1 mouse cellular context compared by ENCODE assay signal in genomic region chr3:116200060-116200459, GRCm38 (mm10).
TF ChIP-seq lines count a peak whose summit lies in the region.

No protein-coding gene starts in this region.

TF ChIP-seq in CH12.LX, 34 proteins besides CTCF, POLR2A, EP300 and RAD21 (continued from another document):
- 0 out of 2 replicates have a peak, but pooled peaks have one; percentile 34 for TF ChIP-seq MAZ (IDR thresholded peaks at IDR 0.05; ENCODE audit: low read depth, low read length)
- TF ChIP-seq POLR2AphosphoS2 (IDR thresholded peaks at IDR 0.05; ENCODE audit: low read depth, low read length) = no peak
- TF ChIP-seq TBP (conservative IDR thresholded peaks at IDR 0.05; ENCODE audit: low read depth, low read length) = no peak
- no peak for TF ChIP-seq MYC (IDR thresholded peaks at IDR 0.05; ENCODE audit: low read depth, low read length)
- TF ChIP-seq JUN (IDR thresholded peaks at IDR 0.05; ENCODE audit: insufficient read depth, low read depth, low read length) = no peak
- TF ChIP-seq ELF1 (IDR thresholded peaks at IDR 0.05; ENCODE audit: low read depth, low read length) = 0 out of 2 replicates have a peak, but pooled peaks have one; percentile 12
- TF ChIP-seq ZC3H11A (IDR thresholded peaks at IDR 0.05; ENCODE audit: low read depth, low read length) = no peak
- no peak for TF ChIP-seq MXI1 (IDR thresholded peaks at IDR 0.05; ENCODE audit: low read depth, low read length)
- no peak for TF ChIP-seq HCFC1 (IDR thresholded peaks at IDR 0.05; ENCODE audit: low read depth, low read length)
- no peak for TF ChIP-seq MAFK (IDR thresholded peaks at IDR 0.05; ENCODE audit: insufficient replicate concordance, low read length)
- TF ChIP-seq SMC3 (IDR thresholded peaks at IDR 0.05; ENCODE audit: low read depth, low read length) = no peak
- TF ChIP-seq PAX5 (IDR thresholded peaks at IDR 0.05; ENCODE audit: low read length) = no peak
- no peak for TF ChIP-seq KAT2A (IDR thresholded peaks at IDR 0.05; ENCODE audit: insufficient replicate concordance, low read length)
- no peak for TF ChIP-seq ZNF384 (IDR thresholded peaks at IDR 0.05; ENCODE audit: low read depth, low read length)
- TF ChIP-seq JUND (conservative IDR thresholded peaks at IDR 0.05; ENCODE audit: low read depth, low read length) = no peak
- no peak for TF ChIP-seq NELFE (IDR thresholded peaks at IDR 0.05; ENCODE audit: low read depth, low read length)
- no peak for TF ChIP-seq ZKSCAN1 (IDR thresholded peaks at IDR 0.05; ENCODE audit: borderline replicate concordance, low read depth, low read length)
- no peak for TF ChIP-seq CHD2 (IDR thresholded peaks at IDR 0.05; ENCODE audit: low read length)
- no peak for TF ChIP-seq GABPA (IDR thresholded peaks at IDR 0.05; ENCODE audit: insufficient replicate concordance, low read depth, low read length)
